In the genomic region with DNA sequence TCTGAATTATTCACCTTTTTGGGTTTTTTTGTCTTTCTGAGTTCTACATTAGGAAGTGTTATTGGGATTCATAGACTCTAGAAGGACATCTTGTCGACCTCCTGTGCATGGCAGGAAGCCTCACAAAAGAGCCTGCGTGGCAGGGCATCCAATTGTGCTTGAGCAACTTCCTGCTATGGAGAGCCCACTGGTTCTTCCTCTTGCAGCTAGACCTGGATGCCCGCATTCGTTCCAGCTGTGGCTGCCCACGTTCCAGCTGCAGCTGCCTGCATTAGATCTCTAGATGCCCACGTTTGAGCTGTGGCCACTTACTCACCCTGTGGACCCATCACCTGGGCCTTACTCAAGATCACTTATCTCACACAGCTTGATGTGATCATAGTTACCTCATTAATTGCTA, we compare ENCODE assay signal across 10 mouse cellular contexts.
"Had no signal": no experiment of that assay in that cellular context is flagged by ENCODE, and none has a peak within 500 bp of the region (broad histone marks: within the 10 kb centered on the region; RNA-seq: fewer than 3 reads in every experiment).

No protein-coding gene starts in this region.

- DNase-seq: lung, adult 18-20 months; lung, embryonic 14.5 days; lung, postnatal 10 days; lung, postnatal 4 days; right cerebral cortex, postnatal 14 days; thymus, adult 2 months; thymus, postnatal 25 days; thymus, postnatal 4 days had no signal

- ATAC-seq: midbrain, embryonic 13.5 days; midbrain, embryonic 15.5 days had no signal
